Mouse (Mus musculus): ENCODE results near the gene Prkn. TPM values are rescaled to one million over a fixed set of nuclear protein-coding genes. Genes with fewer than 3 reads are reported as not detected.

Prkn gene
- polyA plus RNA-seq, 1 experiment = 3.0 TPM

- TF ChIP-seq CTCF (IDR thresholded peaks at IDR 0.05; ENCODE audit: insufficient read depth, low read length) (no peak), POLR2A (IDR thresholded peaks at IDR 0.05; ENCODE audit: borderline replicate concordance, extremely low read depth, low read depth, low read length) (no peak)
- WGBS = 73% methylated on average over 12 of the region's 12 CpGs
- no peak for DNase-seq
- H3K4me3 ChIP-seq (replicated peaks; ENCODE audit: extremely low read depth, low read depth, low read length) = no peak overlapping the region
- no peaks in the 10 kb centered on the region for H3K4me1 ChIP-seq (ENCODE audit: control insufficient read depth, insufficient read depth, low read length)
These were observed 895.1 kb downstream of the Prkn start for GRCm38 (mm10) chr17:11735158-11735877.

- no peak for DNase-seq
- TF ChIP-seq CTCF (IDR thresholded peaks at IDR 0.05; ENCODE audit: insufficient read depth, low read length) = no peak
- no peak for TF ChIP-seq POLR2A (IDR thresholded peaks at IDR 0.05; ENCODE audit: borderline replicate concordance, extremely low read depth, low read depth, low read length)
- Histone ChIP-seq H3K4me3 (replicated peaks; ENCODE audit: extremely low read depth, low read depth, low read length) (no peak overlapping the region), H3K4me1 (ENCODE audit: control insufficient read depth, insufficient read depth, low read length) (no peaks in the 10 kb centered on the region)
- 66% methylated on average over 3 of the region's 3 CpGs for WGBS
These were observed 896.3 kb downstream of the Prkn start for GRCm38 (mm10) chr17:11736531-11736930.

GRCm38 (mm10) chr17:11737905-11738304, 897.7 kb downstream of the Prkn start:
- H3K4me1 ChIP-seq (ENCODE audit: control insufficient read depth, insufficient read depth, low read length) = no peaks in the 10 kb centered on the region
- no peak overlapping the region for H3K4me3 ChIP-seq (replicated peaks; ENCODE audit: extremely low read depth, low read depth, low read length)
- no peak for DNase-seq
- TF ChIP-seq CTCF (IDR thresholded peaks at IDR 0.05; ENCODE audit: insufficient read depth, low read length) = no peak
- no peak for TF ChIP-seq POLR2A (IDR thresholded peaks at IDR 0.05; ENCODE audit: borderline replicate concordance, extremely low read depth, low read depth, low read length)
- 95% methylated on average over 10 of the region's 10 CpGs for WGBS

GRCm38 (mm10) chr17:11740716-11741115, 900.5 kb downstream of the Prkn start:
- Histone ChIP-seq H3K4me3 (replicated peaks; ENCODE audit: extremely low read depth, low read depth, low read length) (no peak overlapping the region), H3K4me1 (ENCODE audit: control insufficient read depth, insufficient read depth, low read length) (no peaks in the 10 kb centered on the region)
- TF ChIP-seq POLR2A (IDR thresholded peaks at IDR 0.05; ENCODE audit: borderline replicate concordance, extremely low read depth, low read depth, low read length) (no peak), CTCF (IDR thresholded peaks at IDR 0.05; ENCODE audit: insufficient read depth, low read length) (no peak)
- no peak for DNase-seq

- 87% methylated on average over 5 of the region's 5 CpGs for WGBS
These were observed 901.0 kb downstream of the Prkn start for GRCm38 (mm10) chr17:11741161-11741560.

GRCm38 (mm10) chr17:11751251-11751650, 911.1 kb downstream of the Prkn start:
- DNase-seq = no peak
- 72% methylated on average over 2 of the region's 2 CpGs for WGBS
- Histone ChIP-seq H3K4me3 (replicated peaks; ENCODE audit: extremely low read depth, low read depth, low read length) (no peak overlapping the region), H3K4me1 (ENCODE audit: control insufficient read depth, insufficient read depth, low read length) (no peaks in the 10 kb centered on the region)
- TF ChIP-seq POLR2A (IDR thresholded peaks at IDR 0.05; ENCODE audit: borderline replicate concordance, extremely low read depth, low read depth, low read length) (no peak), CTCF (IDR thresholded peaks at IDR 0.05; ENCODE audit: insufficient read depth, low read length) (no peak)

More at GRCm38 (mm10) chr17:11741161-11741560, 901.0 kb downstream of the Prkn start:
- H3K4me3 ChIP-seq (replicated peaks; ENCODE audit: extremely low read depth, low read depth, low read length) = no peak overlapping the region
- no peak for DNase-seq
- TF ChIP-seq POLR2A (IDR thresholded peaks at IDR 0.05; ENCODE audit: borderline replicate concordance, extremely low read depth, low read depth, low read length) (no peak), CTCF (IDR thresholded peaks at IDR 0.05; ENCODE audit: insufficient read depth, low read length) (no peak)
- H3K4me1 ChIP-seq (ENCODE audit: control insufficient read depth, insufficient read depth, low read length) = no peaks in the 10 kb centered on the region

GRCm38 (mm10) chr17:11752686-11753085, 912.5 kb downstream of the Prkn start:
- no peak for TF ChIP-seq CTCF (IDR thresholded peaks at IDR 0.05; ENCODE audit: insufficient read depth, low read length)
- no peak for TF ChIP-seq POLR2A (IDR thresholded peaks at IDR 0.05; ENCODE audit: borderline replicate concordance, extremely low read depth, low read depth, low read length)
- H3K4me1 ChIP-seq (ENCODE audit: control insufficient read depth, insufficient read depth, low read length) = no peaks in the 10 kb centered on the region
- whole genome bisulfite sequencing = 41% methylated on average over 2 of the region's 2 CpGs
- no peak for DNase-seq
- H3K4me3 ChIP-seq (replicated peaks; ENCODE audit: extremely low read depth, low read depth, low read length) = no peak overlapping the region

GRCm38 (mm10) chr17:11765117-11765516, 924.9 kb downstream of the Prkn start:
- DNase-seq = no peak

GRCm38 (mm10) chr17:11765581-11765980, 925.4 kb downstream of the Prkn start:
- no peak overlapping the region for H3K4me3 ChIP-seq (replicated peaks; ENCODE audit: extremely low read depth, low read depth, low read length)
- DNase-seq = no peak
- WGBS = 61% methylated on average over 2 of the region's 2 CpGs
- H3K4me1 ChIP-seq (ENCODE audit: control insufficient read depth, insufficient read depth, low read length) = no peaks in the 10 kb centered on the region
- TF ChIP-seq CTCF (IDR thresholded peaks at IDR 0.05; ENCODE audit: insufficient read depth, low read length) (no peak), POLR2A (IDR thresholded peaks at IDR 0.05; ENCODE audit: borderline replicate concordance, extremely low read depth, low read depth, low read length) (no peak)

More at GRCm38 (mm10) chr17:11765117-11765516, 924.9 kb downstream of the Prkn start:
- 82% methylated on average over 3 of the region's 3 CpGs for WGBS
- H3K4me1 ChIP-seq (ENCODE audit: control insufficient read depth, insufficient read depth, low read length) = no peaks in the 10 kb centered on the region
- TF ChIP-seq POLR2A (IDR thresholded peaks at IDR 0.05; ENCODE audit: borderline replicate concordance, extremely low read depth, low read depth, low read length) = no peak
- no peak for TF ChIP-seq CTCF (IDR thresholded peaks at IDR 0.05; ENCODE audit: insufficient read depth, low read length)
- no peak overlapping the region for H3K4me3 ChIP-seq (replicated peaks; ENCODE audit: extremely low read depth, low read depth, low read length)

GRCm38 (mm10) chr17:11767301-11767700, 927.1 kb downstream of the Prkn start:
- TF ChIP-seq CTCF (IDR thresholded peaks at IDR 0.05; ENCODE audit: insufficient read depth, low read length) (no peak), POLR2A (IDR thresholded peaks at IDR 0.05; ENCODE audit: borderline replicate concordance, extremely low read depth, low read depth, low read length) (no peak)
- Histone ChIP-seq H3K4me1 (ENCODE audit: control insufficient read depth, insufficient read depth, low read length) (no peaks in the 10 kb centered on the region), H3K4me3 (replicated peaks; ENCODE audit: extremely low read depth, low read depth, low read length) (no peak overlapping the region)
- DNase-seq = no peak
- 57% methylated on average over 4 of the region's 4 CpGs for WGBS

All from lung, adult 2 months (tissue).